Mouse (Mus musculus) intestine, embryonic 14.5 days (tissue): ENCODE data around the gene Stard8. TPM values are rescaled to one million over a fixed set of nuclear protein-coding genes. Genes with fewer than 3 reads are reported as not detected.

Experiments
- ATAC-seq: fragments of 200-750 bp; cut with Nextera tagmentation; replicated peaks from 2 replicates; pipeline ENCODE4 v1.8.0; 2017; ENCODE audit warnings: low read depth, moderate number of reproducible peaks, moderate TSS enrichment, moderate library complexity; ENCODE audit not compliant: low FRiP score, low TSS enrichment
- DNase-seq: peaks from one replicate; pipeline ENCODE4 v3.0.0-alpha.2; 2018; ENCODE audit warnings: low spot score
- H3K27ac ChIP-seq: fragments of 300-500 bp; sonication (generic); 2 replicates; pipeline ENCODE4 v1.5.1; 2014; ENCODE audit warnings: low read depth, mild to moderate bottlenecking, control low read depth
- H3K27me3 ChIP-seq: fragments of 300-500 bp; sonication (generic); replicated peaks from 2 replicates; pipeline ENCODE4 v1.6.1; 2014; ENCODE audit warnings: low read length, control low read depth; ENCODE audit not compliant: control insufficient read depth, insufficient read depth
- H3K36me3 ChIP-seq: fragments of 300-500 bp; sonication (generic); 2 replicates; pipeline ENCODE4 v1.6.1; 2014; ENCODE audit warnings: low read length, control low read depth; ENCODE audit not compliant: control insufficient read depth, insufficient read depth
- H3K4me1 ChIP-seq: fragments of 300-500 bp; sonication (generic); replicated peaks from 2 replicates; pipeline ENCODE4 v1.6.1; 2014; ENCODE audit warnings: low read length, control low read depth, mixed read lengths; ENCODE audit not compliant: control insufficient read depth, insufficient read depth
- H3K4me2 ChIP-seq: fragments of 300-500 bp; sonication (generic); 2 replicates; pipeline ENCODE4 v1.6.1; 2014; ENCODE audit warnings: low read length
- H3K4me3 ChIP-seq: fragments of 300-500 bp; sonication (generic); 2 replicates; pipeline ENCODE4 v1.5.1; 2014; ENCODE audit warnings: low read depth, low read length, control low read depth, mixed read lengths
- H3K9ac ChIP-seq: fragments of 300-500 bp; sonication (generic); 2 replicates; pipeline ENCODE4 v1.6.1; 2014; ENCODE audit warnings: mild to moderate bottlenecking, low read length
- H3K9me3 ChIP-seq: fragments of 300-500 bp; sonication (generic); 2 replicates; pipeline ENCODE4 v1.6.1; 2016; ENCODE audit warnings: low read length, control low read depth; ENCODE audit not compliant: control insufficient read depth
- WGBS: fragments of 180-500 bp; shearing (Covaris S2); extraction: QIAGEN DNeasy Blood & Tissue Kit; methylation state at CpG from one replicate; pipeline ENCODE4 v1.1.7; 2014; 5-methylcytosine and 5-hydroxymethylcytosine counted together
- polyA plus RNA-seq: library from polyadenylated mRNA; unstranded; fragments of >200 nt; fragmentation: Nextera tagmentation; extraction: Ambion mirVana; gene quantifications from 2 replicates; pipeline ENCODE4 v1.2.1, GENCODE M21; 2014

Gene Stard8
- polyA plus RNA-seq, 1 experiment from 2014 or later, result 6.6 TPM

DNA sequence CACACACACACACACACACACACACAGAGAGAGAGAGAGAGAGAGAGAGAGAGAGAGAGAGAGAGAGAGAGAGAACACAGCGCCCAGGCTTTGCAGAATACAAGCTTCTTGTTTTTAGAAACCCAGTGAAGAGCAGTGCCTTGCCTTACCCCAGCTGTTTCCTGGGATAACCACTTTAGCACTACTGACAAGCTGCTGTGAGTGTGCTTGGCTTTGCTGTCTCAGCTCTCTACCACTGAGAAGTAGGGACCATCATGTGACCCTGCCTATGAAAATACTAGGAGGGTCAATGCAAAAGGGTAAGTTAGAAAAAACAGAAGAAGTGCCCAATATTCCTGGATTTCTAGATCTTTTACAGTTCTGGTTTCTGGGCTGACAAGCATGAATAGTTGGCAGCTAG, 20.9 kb downstream of the Stard8 start:
- ATAC-seq (no peak), DNase-seq (no peak)
- Histone ChIP-seq H3K9ac (no peak overlapping the region), H3K27me3 (peaks cover 7% of the 10 kb centered on the region; the same call in 1 of the 2 replicates), H3K4me3 (no peak overlapping the region), H3K36me3 (no peaks in the 10 kb centered on the region), H3K4me1 (no peaks in the 10 kb centered on the region), H3K9me3 (no peaks in the 10 kb centered on the region), H3K27ac (no peak overlapping the region), H3K4me2 (no peak overlapping the region)
- WGBS, result 57% methylated on average over 1 of the region's 1 CpGs

DNA sequence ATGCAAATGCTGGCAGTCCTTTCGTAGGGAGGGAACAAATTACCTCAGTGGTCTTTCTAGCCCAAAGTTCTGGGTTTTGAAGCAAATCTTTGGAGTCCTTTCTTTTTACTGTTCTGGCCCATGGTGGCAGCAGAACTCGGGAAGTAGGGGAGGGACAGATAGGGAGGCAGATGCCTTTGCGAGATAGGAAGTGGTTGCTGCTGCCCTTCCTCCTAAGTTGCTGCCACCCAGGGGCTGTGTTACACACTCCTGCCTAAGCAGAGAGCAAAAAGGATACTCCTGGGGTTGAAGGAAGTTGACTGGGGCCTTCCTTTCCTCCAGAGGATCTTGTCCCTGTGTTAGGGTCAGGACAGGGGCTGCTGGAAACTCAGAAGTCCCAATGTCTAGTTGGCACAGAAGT, 32.4 kb downstream of the Stard8 start:
- no peaks in the 10 kb centered on the region for H3K4me1 ChIP-seq
- DNase-seq (no peak), ATAC-seq (no peak)
- no peak overlapping the region for H3K4me3 ChIP-seq
- no peaks in the 10 kb centered on the region for H3K36me3 ChIP-seq
- H3K4me2 ChIP-seq, result no peak overlapping the region
- H3K9ac ChIP-seq, result no peak overlapping the region
- H3K9me3 ChIP-seq, result no peaks in the 10 kb centered on the region
- H3K27me3 ChIP-seq, result 0 out of 2 replicates have a peak, but pooled peaks cover 10% of the 10 kb centered on the region
- H3K27ac ChIP-seq, result no peak overlapping the region
- WGBS, result 56% methylated on average over 3 of the region's 3 CpGs

DNA sequence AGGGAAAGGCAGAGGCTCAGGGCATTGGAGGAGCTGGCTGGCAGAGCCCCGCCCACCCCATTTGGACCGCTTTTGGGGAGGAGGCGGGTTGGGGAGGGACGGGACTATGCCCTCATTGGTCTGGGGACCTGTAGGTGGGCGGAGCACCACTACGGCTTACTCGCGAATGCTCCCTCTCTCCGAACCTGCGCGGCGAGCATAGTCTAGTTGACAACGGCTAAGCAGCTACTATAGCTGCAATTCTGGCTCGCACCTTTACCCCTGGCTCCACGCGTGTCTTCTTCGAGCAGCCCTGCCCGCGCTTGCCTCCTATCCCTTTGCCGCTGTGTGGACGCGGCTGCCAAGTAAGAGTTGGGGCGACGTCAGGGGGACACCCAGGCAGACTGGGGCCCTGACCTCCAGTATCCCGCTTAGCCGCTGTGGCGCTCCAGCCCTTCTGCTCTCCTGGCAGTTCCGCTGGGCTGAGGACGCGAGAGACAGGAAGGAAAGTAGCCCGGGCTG, 39.5 kb downstream of the Stard8 start:
- Histone ChIP-seq H3K9me3 (no peaks in the 10 kb centered on the region), H3K27ac (no peak overlapping the region), H3K27me3 (0 out of 2 replicates have a peak, but pooled peaks cover 24% of the 10 kb centered on the region), H3K36me3 (no peaks in the 10 kb centered on the region), H3K4me2 (peak overlapping the region; percentile 69), H3K4me3 (peak overlapping the region; percentile 40), H3K4me1 (no peaks in the 10 kb centered on the region; the same call in 1 of the 2 replicates), H3K9ac (peak overlapping the region; percentile 45; the same call in 1 of the 2 replicates)
- DNase-seq (peak; percentile 70), ATAC-seq (peak; percentile 95)
- 15% methylated on average over 30 of the region's 31 CpGs for WGBS

DNA sequence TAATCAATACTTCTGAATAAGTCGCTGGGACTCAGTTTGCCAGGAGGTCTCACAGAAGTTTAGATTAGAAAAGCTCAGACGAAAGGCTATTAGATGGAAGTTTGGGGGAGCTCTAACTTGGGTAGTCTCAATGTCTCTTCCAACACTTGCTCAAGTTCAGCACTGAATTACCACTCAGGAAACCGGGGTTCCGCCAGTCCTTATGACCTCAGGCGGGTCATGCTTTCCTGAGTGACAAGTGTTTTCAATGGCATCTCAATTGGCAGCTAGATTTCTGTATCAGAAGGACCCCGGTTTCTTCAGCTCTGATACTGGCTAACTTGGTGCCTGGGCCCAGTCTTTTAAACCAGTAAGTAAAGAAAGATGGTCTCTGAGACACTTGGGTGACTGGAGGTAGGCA, 40.2 kb downstream of the Stard8 start:
- H3K4me3 ChIP-seq, result peak overlapping the region; percentile 40
- H3K27me3 ChIP-seq, result 0 out of 2 replicates have a peak, but pooled peaks cover 21% of the 10 kb centered on the region
- peak overlapping the region; percentile 69 for H3K4me2 ChIP-seq
- H3K27ac ChIP-seq, result no peak overlapping the region
- no peaks in the 10 kb centered on the region for H3K9me3 ChIP-seq
- H3K9ac ChIP-seq, result peak overlapping the region; percentile 45; the same call in 1 of the 2 replicates
- ATAC-seq (no peak), DNase-seq (no peak)
- WGBS, result 53% methylated on average over 6 of the region's 6 CpGs
- no peaks in the 10 kb centered on the region for H3K36me3 ChIP-seq
- H3K4me1 ChIP-seq, result no peaks in the 10 kb centered on the region; the same call in 1 of the 2 replicates

DNA sequence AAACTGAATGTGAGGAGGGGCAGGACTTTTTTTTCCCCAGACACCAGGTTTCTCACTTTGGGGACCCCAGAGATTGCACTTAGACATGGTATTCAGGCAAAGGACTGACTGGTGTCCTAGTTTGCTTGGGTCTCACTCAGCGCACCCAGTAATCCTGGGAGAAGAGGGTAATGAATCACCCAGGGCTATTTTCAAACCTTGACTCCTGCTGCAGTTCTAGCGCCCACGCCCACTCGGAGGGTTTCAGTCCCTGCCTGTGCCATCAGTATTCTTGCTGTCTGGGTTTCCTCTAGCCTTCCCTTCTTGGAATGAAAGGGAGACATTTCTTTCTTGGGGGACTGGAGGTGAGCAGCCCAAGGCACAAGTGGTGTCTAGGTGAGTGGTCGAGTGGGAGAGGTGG, 40.7 kb downstream of the Stard8 start:
- Histone ChIP-seq H3K36me3 (no peaks in the 10 kb centered on the region), H3K4me1 (no peaks in the 10 kb centered on the region; the same call in 1 of the 2 replicates), H3K27me3 (0 out of 2 replicates have a peak, but pooled peaks cover 21% of the 10 kb centered on the region), H3K9ac (no peak overlapping the region), H3K9me3 (no peaks in the 10 kb centered on the region), H3K4me2 (no peak overlapping the region), H3K4me3 (no peak overlapping the region), H3K27ac (no peak overlapping the region)
- 65% methylated on average over 5 of the region's 5 CpGs for WGBS
- DNase-seq, result no peak
- no peak for ATAC-seq

DNA sequence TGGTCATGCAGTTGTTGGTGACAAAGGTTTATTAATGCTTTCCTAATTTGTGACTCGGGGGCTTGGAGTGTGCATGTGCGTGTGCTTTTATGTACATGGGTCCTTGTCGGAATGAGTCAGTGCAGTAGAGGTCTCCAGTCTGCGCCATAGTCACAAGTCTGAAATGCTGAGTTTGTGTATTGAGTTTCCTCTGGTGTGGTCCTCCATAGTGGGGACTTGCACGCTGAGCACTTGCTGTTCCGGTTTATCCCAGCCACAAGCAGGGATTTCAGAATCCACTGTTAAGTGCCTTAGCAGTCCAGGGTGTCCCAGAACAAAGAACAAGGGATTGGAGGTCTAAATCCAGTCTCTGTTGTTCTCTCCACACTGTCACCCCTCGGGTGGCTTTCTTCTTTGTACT, 42.3 kb downstream of the Stard8 start:
- no peaks in the 10 kb centered on the region; the same call in 1 of the 2 replicates for H3K4me1 ChIP-seq
- DNase-seq (no peak), ATAC-seq (no peak)
- no peaks in the 10 kb centered on the region for H3K36me3 ChIP-seq
- no peaks in the 10 kb centered on the region for H3K9me3 ChIP-seq
- H3K9ac ChIP-seq, result no peak overlapping the region
- H3K4me3 ChIP-seq, result no peak overlapping the region
- H3K4me2 ChIP-seq, result no peak overlapping the region
- no peak overlapping the region for H3K27ac ChIP-seq
- H3K27me3 ChIP-seq, result 0 out of 2 replicates have a peak, but pooled peaks cover 17% of the 10 kb centered on the region
- WGBS, result 76% methylated on average over 7 of the region's 7 CpGs

DNA sequence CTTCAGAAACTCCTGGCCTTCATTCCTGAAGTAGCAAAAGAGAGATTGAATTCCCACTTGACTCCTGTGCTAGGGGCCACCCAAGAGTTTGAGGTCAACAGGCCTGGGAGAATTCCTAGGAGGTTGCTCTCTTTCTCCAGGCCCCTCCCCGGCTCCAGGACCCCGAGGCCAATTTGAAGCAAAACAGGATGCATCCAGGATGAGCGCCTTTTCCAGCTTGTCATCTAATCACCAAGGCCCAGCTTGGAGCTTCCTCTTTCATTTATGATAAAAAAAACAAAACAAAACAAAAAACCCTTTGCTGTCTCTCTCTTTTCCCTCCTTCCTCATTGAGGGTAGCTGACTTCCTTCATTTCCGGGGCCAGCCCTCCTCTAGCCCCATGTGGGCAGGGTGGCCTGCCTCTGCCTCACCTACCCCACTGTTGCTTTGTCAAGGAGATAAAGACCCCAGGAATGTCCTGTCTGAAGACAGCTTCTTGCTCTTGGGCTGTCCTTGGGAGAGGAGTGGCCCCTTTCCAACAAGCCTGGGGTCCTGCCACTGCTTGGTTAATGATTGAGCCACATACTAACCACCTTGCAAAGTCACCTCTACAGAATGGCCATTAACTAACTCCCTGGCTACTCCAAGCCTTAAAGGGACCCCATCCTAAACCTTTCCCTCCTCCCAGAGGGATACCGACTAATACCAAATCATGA, 43.5 kb downstream of the Stard8 start:
- Histone ChIP-seq H3K4me1 (no peaks in the 10 kb centered on the region; the same call in 1 of the 2 replicates), H3K27ac (no peak overlapping the region), H3K36me3 (no peaks in the 10 kb centered on the region), H3K9me3 (no peaks in the 10 kb centered on the region), H3K9ac (no peak overlapping the region), H3K4me2 (peak overlapping the region; percentile 4; the same call in 1 of the 2 replicates), H3K27me3 (0 out of 2 replicates have a peak, but pooled peaks cover 14% of the 10 kb centered on the region), H3K4me3 (no peak overlapping the region)
- no peak for ATAC-seq
- DNase-seq, result no peak
- 44% methylated on average over 5 of the region's 5 CpGs for WGBS

DNA sequence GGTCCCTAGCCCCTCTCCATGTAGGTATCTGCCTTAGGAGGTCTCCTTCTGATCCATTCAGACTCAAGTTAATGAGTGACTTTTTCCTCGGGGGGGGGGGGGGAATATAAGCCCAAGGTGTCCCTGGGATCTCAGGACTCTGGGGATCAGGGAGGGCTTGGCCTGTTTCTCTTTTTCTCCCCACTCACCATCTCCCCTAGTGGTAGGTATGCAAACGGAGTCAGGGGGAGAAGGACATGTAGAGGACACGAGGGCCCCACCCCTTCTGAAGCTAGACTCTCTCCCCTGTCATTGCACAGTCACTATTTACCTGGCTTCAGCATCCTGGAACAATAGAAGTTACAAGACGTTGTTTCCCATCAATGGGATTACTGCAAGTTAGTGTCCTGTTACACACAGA, 45.1 kb downstream of the Stard8 start:
- WGBS, result 42% methylated on average over 4 of the region's 4 CpGs
- no peak overlapping the region for H3K4me2 ChIP-seq
- no peak overlapping the region for H3K4me3 ChIP-seq
- DNase-seq (no peak), ATAC-seq (0 out of 2 replicates have a peak, but pooled peaks have one; percentile 34)
- H3K9me3 ChIP-seq, result no peaks in the 10 kb centered on the region
- no peak overlapping the region for H3K9ac ChIP-seq
- H3K27ac ChIP-seq, result no peak overlapping the region
- H3K36me3 ChIP-seq, result no peaks in the 10 kb centered on the region
- H3K27me3 ChIP-seq, result 0 out of 2 replicates have a peak, but pooled peaks cover 13% of the 10 kb centered on the region
- no peaks in the 10 kb centered on the region; the same call in 1 of the 2 replicates for H3K4me1 ChIP-seq
